Mouse (Mus musculus) liver, embryonic 12.5 days (tissue): ENCODE data around the gene Gper1. TPM values are rescaled to one million over a fixed set of nuclear protein-coding genes. Genes with fewer than 3 reads are reported as not detected.

ENCODE experiments used
- ATAC-seq: fragments of 200-750 bp; cut with Nextera tagmentation; 2 replicates; pipeline ENCODE4 v1.8.0; 2017; ENCODE audit warnings: moderate number of reproducible peaks, mild to moderate bottlenecking, moderate library complexity
- H3K27ac ChIP-seq: fragments of 300-500 bp; sonication (generic); 2 replicates; pipeline ENCODE4 v1.5.1; 2016; ENCODE audit warnings: mild to moderate bottlenecking
- H3K27me3 ChIP-seq: fragments of 300-500 bp; sonication (generic); replicated peaks from 2 replicates; pipeline ENCODE4 v1.6.1; 2016; ENCODE audit warnings: mild to moderate bottlenecking, moderate library complexity
- H3K36me3 ChIP-seq: fragments of 300-500 bp; sonication (generic); 2 replicates; pipeline ENCODE4 v1.6.1; 2016; ENCODE audit warnings: mild to moderate bottlenecking, moderate library complexity
- H3K4me1 ChIP-seq: fragments of 300-500 bp; sonication (generic); 2 replicates; pipeline ENCODE4 v1.6.1; 2016
- H3K4me2 ChIP-seq: fragments of 300-500 bp; sonication (generic); 2 replicates; pipeline ENCODE4 v1.6.1; 2016; ENCODE audit warnings: mild to moderate bottlenecking, moderate library complexity
- H3K4me3 ChIP-seq: fragments of 300-500 bp; sonication (generic); 2 replicates; pipeline ENCODE4 v1.5.1; 2016; ENCODE audit warnings: mild to moderate bottlenecking, moderate library complexity
- H3K9ac ChIP-seq: fragments of 300-500 bp; sonication (generic); 2 replicates; pipeline ENCODE4 v1.6.1; 2016; ENCODE audit warnings: mild to moderate bottlenecking, moderate library complexity
- H3K9me3 ChIP-seq: fragments of 300-500 bp; sonication (generic); replicated peaks from 2 replicates; pipeline ENCODE4 v1.6.1; 2016; ENCODE audit warnings: mild to moderate bottlenecking, moderate library complexity
- WGBS: fragments of 180-500 bp; shearing (Covaris S2); methylation state at CpG from one replicate; pipeline ENCODE4 v1.1.7; 2016; ENCODE audit not compliant: insufficient replicate concordance; 5-methylcytosine and 5-hydroxymethylcytosine counted together
- polyA plus RNA-seq: library from polyadenylated mRNA; unstranded; fragments of >200 nt; fragmentation: Nextera tagmentation; extraction: Ambion mirVana; gene quantifications from 2 replicates; pipeline ENCODE4 v1.2.1, GENCODE M21; 2016

The Gper1 gene
- polyA plus RNA-seq, 1 experiment from 2014 or later = 0.51 TPM

DNA sequence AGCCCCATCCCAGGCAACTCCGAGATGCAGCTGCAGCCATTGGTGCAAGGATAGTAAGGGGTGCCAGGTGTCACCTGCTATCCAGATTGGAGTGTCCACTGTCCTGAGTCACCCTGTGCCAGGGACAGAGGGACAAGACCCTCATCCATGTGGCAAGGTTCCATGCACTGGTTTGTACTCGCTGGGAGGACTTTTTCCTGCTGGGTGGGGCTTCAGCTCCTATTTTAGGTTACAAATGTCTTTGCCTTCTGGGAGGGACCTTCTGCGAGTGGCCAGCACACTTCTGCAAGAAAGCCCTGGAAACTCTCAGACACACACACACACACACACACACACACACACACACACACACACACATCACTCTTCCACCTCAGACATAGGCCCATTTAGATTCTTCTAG is 17.0 kb upstream of the Gper1 start:
- Histone ChIP-seq H3K36me3 (no peaks in the 10 kb centered on the region), H3K9ac (no peak overlapping the region), H3K4me3 (peak overlapping the region; percentile 9; the same call in 1 of the 2 replicates), H3K4me1 (peaks cover 70% of the 10 kb centered on the region), H3K27ac (peak overlapping the region; percentile 75), H3K4me2 (peak overlapping the region; percentile 23), H3K9me3 (no peaks in the 10 kb centered on the region), H3K27me3 (no peaks in the 10 kb centered on the region)
- ATAC-seq = no peak; the same call in 1 of the 2 replicates
- WGBS = 54% methylated on average over 3 of the region's 3 CpGs

DNA sequence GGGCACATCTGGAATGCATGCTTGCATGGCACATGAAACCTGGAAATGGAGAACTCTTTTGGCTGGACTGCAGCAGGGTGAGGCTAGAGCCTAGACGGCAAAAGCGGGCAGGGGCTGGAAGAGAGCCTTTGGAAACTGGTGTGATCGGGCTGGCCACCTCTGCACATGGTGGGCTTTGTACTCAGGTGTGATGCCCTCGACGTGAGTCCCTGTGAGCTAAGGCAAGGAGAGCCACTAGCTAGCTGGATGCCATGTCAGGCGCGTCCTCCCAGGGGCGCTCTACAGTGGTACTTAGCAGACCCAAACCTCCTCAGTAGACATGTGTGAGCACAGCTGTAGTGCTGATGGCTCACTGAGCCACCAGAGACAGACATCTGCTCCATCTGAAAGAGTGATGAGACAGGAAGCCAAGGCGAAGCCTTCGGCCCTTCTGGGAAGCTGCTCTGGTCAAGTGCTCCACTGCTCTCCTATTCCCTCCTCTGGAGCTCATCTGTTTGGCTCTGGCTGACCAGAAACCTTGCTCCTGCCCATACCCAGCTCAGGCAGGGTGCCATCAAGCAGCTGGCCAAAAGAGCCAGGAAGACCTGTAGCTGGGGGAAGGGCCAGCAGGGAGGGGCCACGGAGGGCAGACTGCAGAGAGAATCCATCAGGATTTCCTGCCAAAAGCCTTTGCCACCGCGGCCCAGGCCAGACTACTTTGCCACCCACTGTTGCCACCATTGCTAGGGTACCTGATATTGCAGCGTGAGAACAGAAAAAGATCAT is 15.6 kb upstream of the Gper1 start:
- H3K27me3 ChIP-seq = no peaks in the 10 kb centered on the region
- H3K9ac ChIP-seq = 0 out of 2 replicates have a peak overlapping the region, but pooled peaks have one; percentile 14
- no peak for ATAC-seq
- H3K27ac ChIP-seq = peak overlapping the region; percentile 10; the same call in 1 of the 2 replicates
- H3K4me1 ChIP-seq = peaks cover 70% of the 10 kb centered on the region
- H3K9me3 ChIP-seq = no peaks in the 10 kb centered on the region
- H3K36me3 ChIP-seq = no peaks in the 10 kb centered on the region
- peak overlapping the region; percentile 24 for H3K4me2 ChIP-seq
- H3K4me3 ChIP-seq = no peak overlapping the region
- 70% methylated on average over 14 of the region's 14 CpGs for WGBS

DNA sequence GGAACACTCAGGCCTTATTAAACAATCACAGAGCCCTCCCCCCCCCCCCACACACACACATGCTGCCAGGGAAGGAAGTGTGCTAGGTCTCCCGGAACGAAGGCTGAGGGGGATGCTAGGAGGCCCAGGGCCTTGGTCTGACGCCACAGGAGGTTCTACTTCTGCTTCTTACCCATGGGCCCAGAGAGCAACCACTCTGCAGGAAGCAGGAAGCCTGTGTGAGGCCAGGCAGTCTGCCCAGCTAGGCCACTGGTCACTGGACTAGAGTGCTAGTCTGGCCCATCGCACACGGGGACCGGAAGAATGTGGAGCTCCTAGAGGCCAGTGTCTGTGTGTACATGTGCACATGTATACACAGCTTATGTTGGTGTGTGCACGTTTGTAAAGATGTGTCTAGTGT is 14.4 kb upstream of the Gper1 start:
- H3K4me1 ChIP-seq = peaks cover 66% of the 10 kb centered on the region
- WGBS = 48% methylated on average over 7 of the region's 7 CpGs
- no peak for ATAC-seq
- H3K4me2 ChIP-seq = no peak overlapping the region
- H3K9ac ChIP-seq = no peak overlapping the region
- H3K27ac ChIP-seq = peak overlapping the region; percentile 36; the same call in 1 of the 2 replicates
- no peaks in the 10 kb centered on the region for H3K9me3 ChIP-seq
- no peaks in the 10 kb centered on the region for H3K36me3 ChIP-seq
- H3K27me3 ChIP-seq = no peaks in the 10 kb centered on the region
- no peak overlapping the region for H3K4me3 ChIP-seq

DNA sequence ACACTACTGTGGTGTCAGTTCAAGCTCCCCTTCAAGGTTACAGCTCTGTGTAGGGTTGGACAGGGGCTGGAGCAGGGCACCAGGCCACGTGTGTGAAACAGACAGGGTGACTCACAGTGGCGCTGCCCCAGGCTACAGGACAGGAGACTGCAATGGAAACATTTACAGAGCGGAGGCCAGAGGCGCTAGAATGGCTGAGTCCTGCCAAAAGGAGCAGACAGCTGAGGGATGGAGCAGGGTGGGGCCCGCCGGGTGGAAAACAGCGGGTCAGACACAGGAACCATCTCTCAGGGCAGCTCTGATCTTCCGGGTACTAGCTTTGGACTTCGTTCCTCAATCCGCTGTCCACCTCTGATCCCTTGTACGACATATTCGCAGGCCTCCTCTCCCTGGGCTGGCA is 13.5 kb upstream of the Gper1 start:
- H3K4me2 ChIP-seq = no peak overlapping the region
- H3K27ac ChIP-seq = peak overlapping the region; percentile 33; the same call in 1 of the 2 replicates
- H3K27me3 ChIP-seq = no peaks in the 10 kb centered on the region
- 70% methylated on average over 12 of the region's 12 CpGs for WGBS
- H3K4me3 ChIP-seq = no peak overlapping the region
- no peak overlapping the region for H3K9ac ChIP-seq
- H3K9me3 ChIP-seq = no peaks in the 10 kb centered on the region
- peaks cover 7% of the 10 kb centered on the region; the same call in 1 of the 2 replicates for H3K36me3 ChIP-seq
- ATAC-seq = no peak
- peaks cover 57% of the 10 kb centered on the region for H3K4me1 ChIP-seq

- Histone ChIP-seq H3K4me1 (peaks cover 50% of the 10 kb centered on the region), H3K27me3 (no peaks in the 10 kb centered on the region), H3K27ac (no peak overlapping the region), H3K9me3 (no peaks in the 10 kb centered on the region), H3K4me3 (no peak overlapping the region), H3K9ac (no peak overlapping the region), H3K4me2 (no peak overlapping the region), H3K36me3 (peaks cover 13% of the 10 kb centered on the region)
- WGBS = 79% methylated on average over 4 of the region's 4 CpGs
- no peak for ATAC-seq
Measured at GRCm38 (mm10) chr5:139410056-139410455, 12.9 kb upstream of the Gper1 start.

DNA sequence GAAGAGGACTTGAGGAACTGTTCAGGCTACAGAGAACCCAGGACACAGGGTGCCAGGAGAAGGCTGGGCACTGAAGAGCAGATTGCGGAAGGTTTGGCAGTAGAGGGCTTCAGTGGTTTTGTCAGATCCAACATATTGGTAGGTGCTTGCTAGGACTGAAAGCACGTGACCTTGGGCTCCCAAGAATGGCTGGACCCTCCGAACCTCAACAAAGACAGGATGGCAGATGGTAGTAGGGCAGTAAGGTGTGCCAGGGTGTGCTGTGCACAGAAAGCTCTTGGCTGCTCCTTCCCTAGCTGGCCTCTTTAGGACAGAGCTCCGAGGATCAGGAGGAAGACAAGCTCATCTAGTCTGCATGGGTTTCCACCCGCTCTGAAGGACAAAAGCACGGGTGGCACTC is 11.8 kb upstream of the Gper1 start:
- Histone ChIP-seq H3K27ac (no peak overlapping the region), H3K9ac (no peak overlapping the region), H3K36me3 (peaks cover 16% of the 10 kb centered on the region), H3K4me1 (peaks cover 40% of the 10 kb centered on the region), H3K4me3 (no peak overlapping the region), H3K9me3 (no peaks in the 10 kb centered on the region), H3K27me3 (no peaks in the 10 kb centered on the region), H3K4me2 (no peak overlapping the region)
- ATAC-seq = no peak
- WGBS = 76% methylated on average over 6 of the region's 6 CpGs

GRCm38 (mm10) chr5:139411665-139412314 is 11.2 kb upstream of the Gper1 start:
- 75% methylated on average over 15 of the region's 15 CpGs for WGBS
- no peak overlapping the region for H3K27ac ChIP-seq
- H3K36me3 ChIP-seq = peaks cover 17% of the 10 kb centered on the region
- no peak overlapping the region for H3K4me2 ChIP-seq
- H3K27me3 ChIP-seq = no peaks in the 10 kb centered on the region
- no peak overlapping the region for H3K9ac ChIP-seq
- ATAC-seq = no peak
- H3K4me3 ChIP-seq = no peak overlapping the region
- H3K4me1 ChIP-seq = peaks cover 35% of the 10 kb centered on the region
- no peaks in the 10 kb centered on the region for H3K9me3 ChIP-seq

GRCm38 (mm10) chr5:139413545-139413944 is 9.4 kb upstream of the Gper1 start:
- Histone ChIP-seq H3K9me3 (peaks cover 8% of the 10 kb centered on the region), H3K27ac (no peak overlapping the region), H3K36me3 (peaks cover 24% of the 10 kb centered on the region), H3K4me3 (no peak overlapping the region), H3K4me2 (no peak overlapping the region), H3K4me1 (peaks cover 22% of the 10 kb centered on the region; the same call in 1 of the 2 replicates), H3K27me3 (no peaks in the 10 kb centered on the region), H3K9ac (no peak overlapping the region)
- ATAC-seq = no peak
- 74% methylated on average over 4 of the region's 4 CpGs for WGBS

GRCm38 (mm10) chr5:139415001-139415400 is 8.0 kb upstream of the Gper1 start:
- Histone ChIP-seq H3K4me1 (peaks cover 18% of the 10 kb centered on the region), H3K27me3 (no peaks in the 10 kb centered on the region), H3K9me3 (peaks cover 8% of the 10 kb centered on the region), H3K9ac (no peak overlapping the region), H3K27ac (no peak overlapping the region), H3K4me3 (no peak overlapping the region), H3K36me3 (peaks cover 24% of the 10 kb centered on the region), H3K4me2 (no peak overlapping the region)
- ATAC-seq = no peak
- 75% methylated on average over 5 of the region's 5 CpGs for WGBS

- Histone ChIP-seq H3K9ac (no peak overlapping the region), H3K9me3 (peaks cover 8% of the 10 kb centered on the region), H3K4me2 (no peak overlapping the region), H3K36me3 (peaks cover 24% of the 10 kb centered on the region), H3K27me3 (no peaks in the 10 kb centered on the region), H3K4me1 (peaks cover 14% of the 10 kb centered on the region; the same call in 1 of the 2 replicates), H3K4me3 (no peak overlapping the region), H3K27ac (no peak overlapping the region)
- no peak for ATAC-seq
- WGBS = 83% methylated on average over 4 of the region's 4 CpGs
Measured at GRCm38 (mm10) chr5:139416942-139417341, 6.0 kb upstream of the Gper1 start.

- Histone ChIP-seq H3K4me1 (peaks cover 14% of the 10 kb centered on the region; the same call in 1 of the 2 replicates), H3K9me3 (peaks cover 8% of the 10 kb centered on the region), H3K27ac (no peak overlapping the region), H3K36me3 (peaks cover 24% of the 10 kb centered on the region), H3K27me3 (no peaks in the 10 kb centered on the region), H3K9ac (no peak overlapping the region), H3K4me3 (no peak overlapping the region), H3K4me2 (no peak overlapping the region)
- ATAC-seq = no peak
- 80% methylated on average over 3 of the region's 3 CpGs for WGBS
Measured at GRCm38 (mm10) chr5:139417480-139417879, 5.5 kb upstream of the Gper1 start.

- Histone ChIP-seq H3K36me3 (peaks cover 24% of the 10 kb centered on the region), H3K4me1 (peaks cover 16% of the 10 kb centered on the region; the same call in 1 of the 2 replicates), H3K9ac (no peak overlapping the region), H3K4me2 (no peak overlapping the region), H3K27me3 (no peaks in the 10 kb centered on the region), H3K27ac (no peak overlapping the region), H3K4me3 (no peak overlapping the region), H3K9me3 (peaks cover 8% of the 10 kb centered on the region)
- 69% methylated on average over 2 of the region's 2 CpGs for WGBS
- no peak for ATAC-seq
Measured at GRCm38 (mm10) chr5:139418110-139418509, 4.8 kb upstream of the Gper1 start.
